Comparison of ENCODE assay signal across 8 mouse cellular contexts in the genomic region with DNA sequence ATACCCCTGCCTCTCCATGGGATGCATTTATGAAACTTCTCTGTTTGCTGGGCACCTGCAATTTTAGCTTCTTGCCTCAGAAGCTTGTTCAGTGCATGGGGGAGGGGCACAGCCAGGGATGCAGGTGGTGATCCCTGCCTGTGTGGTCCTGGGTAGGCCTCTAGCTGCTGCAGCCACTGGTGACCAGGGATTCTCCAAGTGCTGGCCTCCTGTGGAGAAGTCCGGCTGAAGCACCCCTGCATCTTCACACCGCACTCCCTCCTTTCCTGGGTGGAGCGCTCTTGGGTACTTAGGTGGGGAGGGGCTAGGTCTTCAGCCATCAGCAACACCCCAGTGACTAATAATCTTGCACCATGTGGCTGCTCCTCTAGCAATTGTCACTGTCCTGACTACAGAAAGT. TPM values are rescaled to one million over a fixed set of nuclear protein-coding genes. Genes with fewer than 3 reads are reported as not detected.
A peak's percentile ranks its signal among the peaks of the same experiment; 100 is the strongest.
DNase-seq lines count a peak whose midpoint lies in the region; ATAC-seq lines count a peak whose summit lies in the region.

No protein-coding gene starts in this region.

- peaks cover 43% of the 10 kb centered on the region for H3K27me3 ChIP-seq in lung, embryonic 16.5 days (ENCODE audit: control insufficient read depth, insufficient read depth, low read depth, low read length)
- H3K27me3 ChIP-seq in intestine, embryonic 16.5 days (replicated peaks; ENCODE audit: control insufficient read depth, insufficient read depth, low read length), result peaks cover 55% of the 10 kb centered on the region
- H3K27me3 ChIP-seq in stomach, embryonic 15.5 days (replicated peaks), result peaks cover 49% of the 10 kb centered on the region

- H3K27ac ChIP-seq in lung, embryonic 16.5 days (ENCODE audit: low read length), result no peak overlapping the region
- H3K27ac ChIP-seq in intestine, embryonic 16.5 days (ENCODE audit: low read length), result no peak overlapping the region
- no peak overlapping the region for H3K27ac ChIP-seq in stomach, embryonic 15.5 days

- 14% methylated on average over 3 of the region's 3 CpGs for WGBS in lung, embryonic 16.5 days
- 29% methylated on average over 3 of the region's 3 CpGs for WGBS in intestine, embryonic 16.5 days
- WGBS in stomach, embryonic 15.5 days, result 15% methylated on average over 3 of the region's 3 CpGs

- H3K9ac ChIP-seq in lung, embryonic 16.5 days (ENCODE audit: low read length), result peak overlapping the region; percentile 57
- peak overlapping the region; percentile 48; the same call in 1 of the 2 replicates for H3K9ac ChIP-seq in intestine, embryonic 16.5 days (ENCODE audit: low read depth, low read length)
- no peak overlapping the region for H3K9ac ChIP-seq in stomach, embryonic 15.5 days

- H3K36me3 ChIP-seq in lung, embryonic 16.5 days (ENCODE audit: control insufficient read depth, insufficient read depth, low read length), result no peaks in the 10 kb centered on the region
- no peaks in the 10 kb centered on the region for H3K36me3 ChIP-seq in intestine, embryonic 16.5 days (ENCODE audit: control insufficient read depth, insufficient read depth, low read length)
- no peaks in the 10 kb centered on the region for H3K36me3 ChIP-seq in stomach, embryonic 15.5 days

- H3K4me1 ChIP-seq in lung, embryonic 16.5 days (replicated peaks; ENCODE audit: control insufficient read depth, insufficient read depth, low read length), result peaks cover 17% of the 10 kb centered on the region
- H3K4me1 ChIP-seq in intestine, embryonic 16.5 days (ENCODE audit: control insufficient read depth, insufficient read depth, low read length), result peaks cover 17% of the 10 kb centered on the region
- peaks cover 10% of the 10 kb centered on the region for H3K4me1 ChIP-seq in stomach, embryonic 15.5 days

- peak; percentile 29 for DNase-seq in adrenal gland, postnatal 14 days
- no peak for DNase-seq in adrenal gland, postnatal 4 days (ENCODE audit: low spot score in 2 of 2)
- DNase-seq in lung, postnatal 4 days, result no peak

- H3K4me3 ChIP-seq in lung, embryonic 16.5 days (ENCODE audit: low read length), result peak overlapping the region; percentile 56
- peak overlapping the region; percentile 53 for H3K4me3 ChIP-seq in intestine, embryonic 16.5 days (ENCODE audit: low read length)
- H3K4me3 ChIP-seq in stomach, embryonic 15.5 days (replicated peaks), result peak overlapping the region; percentile 45

- no peaks in the 10 kb centered on the region for H3K9me3 ChIP-seq in lung, embryonic 16.5 days (ENCODE audit: control insufficient read depth, low read length)
- no peaks in the 10 kb centered on the region for H3K9me3 ChIP-seq in intestine, embryonic 16.5 days (ENCODE audit: control insufficient read depth, low read length)
- H3K9me3 ChIP-seq in stomach, embryonic 15.5 days, result no peaks in the 10 kb centered on the region

- ATAC-seq in lung, embryonic 16.5 days (ENCODE audit: low read depth), result 0 out of 2 replicates have a peak, but pooled peaks have one; percentile 9
- no peak for ATAC-seq in intestine, embryonic 16.5 days
- no peak for ATAC-seq in stomach, embryonic 15.5 days (ENCODE audit: insufficient read depth, low FRiP score, low read depth)
- ATAC-seq in monocyte, adult 5-6 weeks (replicated peaks; ENCODE audit: insufficient number of reproducible peaks, low FRiP score, low TSS enrichment, poor library complexity, severe bottlenecking), result no peak
- no peak for ATAC-seq in megakaryocyte progenitor cell, adult 5-6 weeks (replicated peaks; ENCODE audit: poor library complexity)

- peak overlapping the region; percentile 96 for H3K4me2 ChIP-seq in lung, embryonic 16.5 days (ENCODE audit: low read depth, low read length)
- H3K4me2 ChIP-seq in intestine, embryonic 16.5 days (ENCODE audit: low read depth, low read length), result peak overlapping the region; percentile 95
- H3K4me2 ChIP-seq in stomach, embryonic 15.5 days, result peak overlapping the region; percentile 94

RNA-seq across cellular contexts. Expression of a gene that starts 1.2 kb away (rescaled TPM):
- total RNA-seq in adrenal gland, postnatal 14 days (2021), result 25.0 and 33.0 TPM in 2 replicates
- 10 to 100 TPM; 20.2 to 21.3 TPM for total RNA-seq in adrenal gland, postnatal 4 days (2021)
- polyA plus RNA-seq in lung, embryonic 16.5 days (2015; fragmentation: Nextera tagmentation; extraction: Ambion mirVana), result 0.88 and 1.7 TPM in 2 replicates
- polyA plus RNA-seq in intestine, embryonic 16.5 days (2015; fragmentation: Nextera tagmentation; extraction: Ambion mirVana), result 0.61 and 1.0 TPM in 2 replicates
- 1.4 and 1.5 TPM in 2 replicates for polyA plus RNA-seq in stomach, embryonic 15.5 days (2015; fragmentation: Nextera tagmentation; extraction: Ambion mirVana)
- total RNA-seq in monocyte, adult 5-6 weeks (2017), result 0.29 TPM in 1 of 3 replicates, not detected in the others
- total RNA-seq in megakaryocyte progenitor cell, adult 5-6 weeks (2015), result 0.10 TPM in 1 of 2 replicates, not detected in the other
- 0.04 TPM in 1 of 2 replicates, not detected in the other for total RNA-seq in megakaryocyte progenitor cell, adult 5-6 weeks (2017)

RNA-seq across cellular contexts. Expression of a gene that starts 42.8 kb away (rescaled TPM):
- total RNA-seq in adrenal gland, postnatal 14 days (2021), result not detected in 2 replicates
- total RNA-seq in adrenal gland, postnatal 4 days (2021), result not detected
- polyA plus RNA-seq in lung, embryonic 16.5 days (2015; fragmentation: Nextera tagmentation; extraction: Ambion mirVana), result not detected in 2 replicates
- polyA plus RNA-seq in intestine, embryonic 16.5 days (2015; fragmentation: Nextera tagmentation; extraction: Ambion mirVana), result not detected in 2 replicates
- polyA plus RNA-seq in stomach, embryonic 15.5 days (2015; fragmentation: Nextera tagmentation; extraction: Ambion mirVana), result 0.36 TPM in 1 of 2 replicates, not detected in the other
- total RNA-seq in monocyte, adult 5-6 weeks (2017), result not detected in 3 replicates
- not detected in 2 replicates for total RNA-seq in megakaryocyte progenitor cell, adult 5-6 weeks (2015)
- not detected in 2 replicates for total RNA-seq in megakaryocyte progenitor cell, adult 5-6 weeks (2017)

Comparison
In these comparisons a context has a peak if more than half of its experiments do, and no peak if none do; other contexts are left out.
1. RNA of a gene that starts 1.2 kb away (total RNA-seq): 25.0 to 33.0 TPM in adrenal gland, postnatal 14 days and 20.2 to 21.3 TPM in adrenal gland, postnatal 4 days; 0.04 to 0.10 TPM in megakaryocyte progenitor cell, adult 5-6 weeks and 0.29 TPM in monocyte, adult 5-6 weeks; every median in the first group is over 10 times any median in the second.
2. Peak in every context shown above with its lines, with median percentiles within 50 percentile points of each other: H3K4me2 ChIP-seq and H3K4me3 ChIP-seq.